Mouse (Mus musculus) midbrain, postnatal 0 days (tissue): ENCODE data around the gene Slx1b. TPM values are rescaled to one million over a fixed set of nuclear protein-coding genes. Genes with fewer than 3 reads are reported as not detected.

Experiments used
- ATAC-seq: fragments of 200-750 bp; cut with Nextera tagmentation; 2 replicates; pipeline ENCODE4 v1.8.0; 2017; ENCODE audit warnings: moderate number of reproducible peaks, mild to moderate bottlenecking, moderate TSS enrichment, moderate library complexity; ENCODE audit not compliant: low FRiP score
- DNase-seq: peaks from one replicate; pipeline ENCODE4 v3.0.0-alpha.2; 2015; ENCODE audit warnings: low spot score
- H3K27ac ChIP-seq: fragments of 300-500 bp; sonication (generic); 2 replicates; pipeline ENCODE4 v1.5.1; 2014; ENCODE audit warnings: low read depth, mild to moderate bottlenecking, low read length, mixed read lengths
- H3K27me3 ChIP-seq: fragments of 300-500 bp; sonication (generic); 2 replicates; pipeline ENCODE4 v1.6.1; 2014; ENCODE audit warnings: low read length, control low read depth, mixed read lengths; ENCODE audit not compliant: insufficient read depth
- H3K36me3 ChIP-seq: fragments of 300-500 bp; sonication (generic); 2 replicates; pipeline ENCODE4 v1.6.1; 2014; ENCODE audit warnings: low read length, control low read depth, mixed read lengths; ENCODE audit not compliant: insufficient read depth
- H3K4me1 ChIP-seq: fragments of 300-500 bp; sonication (generic); 2 replicates; pipeline ENCODE4 v1.6.1; 2014; ENCODE audit warnings: mild to moderate bottlenecking, control low read depth, antibody characterized with exemption, low read length, mixed read lengths; ENCODE audit not compliant: insufficient read depth
- H3K4me2 ChIP-seq: fragments of 300-500 bp; sonication (generic); 2 replicates; pipeline ENCODE4 v1.6.1; 2014; ENCODE audit warnings: low read depth, mild to moderate bottlenecking, low read length, mixed read lengths; ENCODE audit not compliant: poor library complexity, severe bottlenecking
- H3K4me3 ChIP-seq: fragments of 300-500 bp; sonication (generic); 2 replicates; pipeline ENCODE4 v1.5.1; 2014; ENCODE audit warnings: low read depth, mild to moderate bottlenecking, low read length, moderate library complexity
- H3K9ac ChIP-seq: fragments of 300-500 bp; sonication (generic); replicated peaks from 2 replicates; pipeline ENCODE4 v1.6.1; 2014; ENCODE audit warnings: mild to moderate bottlenecking, low read length, moderate library complexity, mixed read lengths; ENCODE audit not compliant: poor library complexity, severe bottlenecking
- H3K9me3 ChIP-seq: fragments of 300-500 bp; sonication (generic); 2 replicates; pipeline ENCODE4 v1.6.1; 2016; ENCODE audit warnings: low read length, control low read depth
- CTCF ChIP-seq: IDR thresholded peaks from 2 replicates; pipeline ENCODE4 v1.5.1; 2016; ENCODE audit warnings: antibody characterized with exemption, mild to moderate bottlenecking
- WGBS: fragments of 180-500 bp; shearing (Covaris S2); extraction: QIAGEN DNeasy Blood & Tissue Kit; methylation state at CpG from one replicate; pipeline ENCODE4 v1.1.7; 2014; 5-methylcytosine and 5-hydroxymethylcytosine counted together
- polyA plus RNA-seq: library from polyadenylated mRNA; unstranded; fragments of >200 nt; fragmentation: Nextera tagmentation; extraction: Ambion mirVana; gene quantifications from 2 replicates; pipeline ENCODE4 v1.2.1, GENCODE M21; 2015
- total RNA-seq: library from RNA; depleted of rRNA; stranded (reverse); fragments of >200 nt; gene quantifications from 2 replicates; pipeline ENCODE4 v1.2.3, GENCODE M21; 2014

The Slx1b gene
- total and polyA plus RNA-seq, 2 experiments from 2014 or later: 10.9 to 25.0 TPM

GRCm38 (mm10) chr7:126665269-126665668 is 30.3 kb downstream of the Slx1b start:
- 96% methylated on average over 3 of the region's 3 CpGs for WGBS
- ATAC-seq (no peak), DNase-seq (no peak)
- Histone ChIP-seq H3K4me1 (no peaks in the 10 kb centered on the region), H3K9me3 (no peaks in the 10 kb centered on the region), H3K9ac (no peak overlapping the region), H3K36me3 (peaks cover 25% of the 10 kb centered on the region), H3K27me3 (no peaks in the 10 kb centered on the region), H3K27ac (no peak overlapping the region), H3K4me3 (no peak overlapping the region), H3K4me2 (no peak overlapping the region)
- no peak for TF ChIP-seq CTCF

- TF ChIP-seq CTCF: no peak
- no peak overlapping the region for H3K4me2 ChIP-seq
- H3K27ac ChIP-seq: no peak overlapping the region
- H3K9me3 ChIP-seq: no peaks in the 10 kb centered on the region
- H3K36me3 ChIP-seq: peaks cover 24% of the 10 kb centered on the region
- 86% methylated on average over 8 of the region's 8 CpGs for WGBS
- no peak overlapping the region for H3K4me3 ChIP-seq
- no peaks in the 10 kb centered on the region for H3K27me3 ChIP-seq
- DNase-seq: no peak
- H3K4me1 ChIP-seq: no peaks in the 10 kb centered on the region
- ATAC-seq: no peak
- no peak overlapping the region for H3K9ac ChIP-seq
Measured at GRCm38 (mm10) chr7:126663646-126664045, 31.9 kb downstream of the Slx1b start.

GRCm38 (mm10) chr7:126659771-126660170 is 35.8 kb downstream of the Slx1b start:
- no peak overlapping the region for H3K4me2 ChIP-seq
- H3K36me3 ChIP-seq: peaks cover 6% of the 10 kb centered on the region
- no peak overlapping the region for H3K9ac ChIP-seq
- DNase-seq (no peak), ATAC-seq (no peak)
- no peak overlapping the region for H3K4me3 ChIP-seq
- no peaks in the 10 kb centered on the region for H3K27me3 ChIP-seq
- no peak overlapping the region for H3K27ac ChIP-seq
- 90% methylated on average over 3 of the region's 3 CpGs for WGBS
- no peaks in the 10 kb centered on the region for H3K4me1 ChIP-seq
- H3K9me3 ChIP-seq: no peaks in the 10 kb centered on the region
- TF ChIP-seq CTCF: no peak

- ATAC-seq (no peak), DNase-seq (peak; percentile 19)
- Histone ChIP-seq H3K27me3 (no peaks in the 10 kb centered on the region), H3K9ac (no peak overlapping the region), H3K4me1 (no peaks in the 10 kb centered on the region), H3K4me3 (no peak overlapping the region), H3K27ac (no peak overlapping the region), H3K9me3 (no peaks in the 10 kb centered on the region), H3K36me3 (no peaks in the 10 kb centered on the region; the same call in 1 of the 2 replicates), H3K4me2 (no peak overlapping the region)
- no peak for TF ChIP-seq CTCF
- WGBS: 89% methylated on average over 1 of the region's 1 CpGs
Measured at GRCm38 (mm10) chr7:126657522-126657921, 38.1 kb downstream of the Slx1b start.

- Histone ChIP-seq H3K9ac (no peak overlapping the region), H3K36me3 (no peaks in the 10 kb centered on the region), H3K4me1 (no peaks in the 10 kb centered on the region), H3K4me3 (no peak overlapping the region), H3K27me3 (no peaks in the 10 kb centered on the region), H3K9me3 (no peaks in the 10 kb centered on the region), H3K27ac (no peak overlapping the region), H3K4me2 (no peak overlapping the region)
- TF ChIP-seq CTCF: no peak
- ATAC-seq (no peak), DNase-seq (no peak)
- 91% methylated on average over 3 of the region's 3 CpGs for WGBS
Measured at GRCm38 (mm10) chr7:126655695-126656094, 39.9 kb downstream of the Slx1b start.

- Histone ChIP-seq H3K4me1 (no peaks in the 10 kb centered on the region), H3K27ac (no peak overlapping the region), H3K36me3 (no peaks in the 10 kb centered on the region), H3K9ac (no peak overlapping the region), H3K4me3 (no peak overlapping the region), H3K9me3 (no peaks in the 10 kb centered on the region), H3K4me2 (no peak overlapping the region), H3K27me3 (no peaks in the 10 kb centered on the region)
- 91% methylated on average over 2 of the region's 2 CpGs for WGBS
- TF ChIP-seq CTCF: no peak
- ATAC-seq (no peak), DNase-seq (no peak)
Measured at GRCm38 (mm10) chr7:126653991-126654390, 41.6 kb downstream of the Slx1b start.
